Mouse (Mus musculus): ENCODE data around the gene Mogat2. TPM values are rescaled to one million over a fixed set of nuclear protein-coding genes. Genes with fewer than 3 reads are reported as not detected.
A peak's percentile ranks its signal among the peaks of the same experiment; 100 is the strongest.

The Mogat2 gene
- total RNA-seq, 2 experiments from 2014 or later, result not detected

- no peak for DNase-seq
Measured at GRCm38 (mm10) chr7:99193926-99194325, 44.5 kb downstream of the Mogat2 start.

DNA sequence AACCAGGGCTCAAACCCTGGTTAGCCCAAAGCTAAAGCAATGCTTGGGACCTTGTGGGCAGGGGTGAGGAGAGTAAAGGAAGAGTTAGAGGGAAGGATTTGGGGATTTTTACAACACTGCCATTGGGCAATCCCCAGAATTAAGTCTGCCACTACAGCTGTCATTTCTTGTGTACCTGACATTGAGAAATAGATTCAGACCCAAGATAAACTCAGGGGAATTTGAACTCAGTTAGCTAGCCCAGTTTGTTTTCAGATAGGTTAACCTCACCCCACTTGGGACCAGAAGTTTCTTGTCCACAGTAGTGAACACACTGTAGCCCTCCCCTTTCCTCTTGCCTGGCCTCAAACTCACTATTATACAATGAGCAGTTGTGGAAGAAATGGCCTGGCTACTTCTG, 47.0 kb downstream of the Mogat2 start:
- no peak for DNase-seq

GRCm38 (mm10) chr7:99189885-99190284, 48.5 kb downstream of the Mogat2 start:
- no peak for DNase-seq

DNA sequence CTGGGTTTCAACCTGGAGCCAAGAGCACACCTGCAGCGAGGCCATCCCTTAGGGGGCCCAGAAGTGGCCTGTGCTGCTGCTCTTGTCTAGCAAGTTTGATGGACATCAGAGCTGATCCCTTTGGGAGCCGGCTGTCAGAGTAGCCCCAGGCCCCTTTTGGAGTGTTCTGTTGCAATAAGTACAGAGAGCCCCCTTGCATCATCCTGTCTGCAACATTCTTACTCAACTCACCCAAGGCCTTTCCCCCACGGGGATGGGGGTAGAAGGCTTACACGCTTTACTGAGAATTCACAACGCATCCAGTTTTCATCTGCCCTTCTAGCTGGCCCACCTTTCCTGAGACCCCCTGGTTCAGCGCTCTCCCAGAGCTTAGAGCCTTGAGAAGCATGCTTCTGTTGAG, 49.8 kb downstream of the Mogat2 start:
- no peak for DNase-seq

DNA sequence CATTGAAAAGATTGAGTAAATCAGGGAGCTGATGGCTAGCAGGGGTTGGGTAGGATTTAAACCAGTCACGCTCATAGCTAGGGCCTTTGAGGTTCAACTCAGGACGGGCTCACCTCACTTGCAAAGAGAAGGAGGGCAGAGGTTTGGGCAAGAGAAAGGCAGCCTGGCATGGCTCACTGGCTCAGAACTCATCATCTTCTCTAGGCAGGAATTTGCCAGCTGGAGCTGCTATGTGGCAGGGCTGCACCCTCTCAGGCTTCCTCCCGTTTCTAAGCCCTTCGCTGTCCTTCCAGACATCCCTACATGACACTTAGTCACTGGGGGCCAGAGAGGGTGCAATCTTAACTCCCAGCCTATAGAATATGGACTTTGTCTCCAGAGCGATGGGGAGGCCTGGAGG, 51.0 kb downstream of the Mogat2 start:
- peak; percentile 22 to 58 for DNase-seq

GRCm38 (mm10) chr7:99185405-99185804, 53.0 kb downstream of the Mogat2 start:
- peak in 1 of 2 experiments; percentile 2 for DNase-seq

- DNase-seq, result peak; percentile 26 to 33
Measured at GRCm38 (mm10) chr7:99183751-99184150, 54.7 kb downstream of the Mogat2 start.

- peak; percentile 92 to 95 for DNase-seq
Measured at GRCm38 (mm10) chr7:99182432-99183172, 55.8 kb downstream of the Mogat2 start, which contains the start of gene Dgat2. Gene Dgat2, minus strand, starts transcription at chr7:99182719.

DNA sequence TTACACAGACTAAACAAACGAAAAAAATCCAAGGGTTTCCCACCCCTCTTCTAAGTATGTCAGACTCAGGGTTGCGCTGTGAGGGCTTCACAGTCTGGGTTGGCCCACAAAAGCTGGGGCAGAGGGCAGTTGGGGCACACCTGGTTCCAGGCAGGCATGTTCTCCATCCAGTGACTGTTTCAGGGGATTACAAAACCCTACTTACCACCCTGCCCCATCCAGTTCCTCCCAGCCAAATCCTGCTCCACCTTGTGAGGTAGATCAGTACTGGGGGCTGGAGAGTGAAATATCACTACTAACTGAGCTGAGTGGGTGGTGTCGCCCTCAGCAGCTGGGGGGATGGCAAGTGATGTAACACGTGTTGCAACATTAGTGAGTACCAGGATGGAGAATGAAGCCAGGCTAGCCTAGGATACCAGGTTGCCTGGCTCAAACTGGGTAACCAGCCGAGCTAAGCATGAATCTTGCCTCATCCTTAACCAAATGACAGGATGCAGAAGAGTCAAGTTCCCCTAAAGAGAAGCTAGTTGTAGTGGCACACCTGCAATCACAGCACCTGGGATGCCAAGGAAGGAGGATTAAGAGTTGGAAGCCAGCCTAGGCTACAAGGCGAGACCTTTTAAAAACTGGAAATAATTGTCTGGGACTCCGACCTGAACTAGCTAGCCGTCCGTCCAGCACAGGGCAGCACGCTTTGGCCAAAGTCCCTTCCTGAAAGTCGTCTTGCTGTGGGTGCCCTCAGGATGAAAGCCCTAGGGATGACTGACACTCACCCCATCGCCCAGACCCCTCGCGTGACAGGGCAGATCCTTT, 56.6 kb downstream of the Mogat2 start:
- peak in 1 of 2 experiments; percentile 37 for DNase-seq

GRCm38 (mm10) chr7:99180162-99180561, 58.3 kb downstream of the Mogat2 start:
- DNase-seq, result peak in 1 of 2 experiments; percentile 12

DNA sequence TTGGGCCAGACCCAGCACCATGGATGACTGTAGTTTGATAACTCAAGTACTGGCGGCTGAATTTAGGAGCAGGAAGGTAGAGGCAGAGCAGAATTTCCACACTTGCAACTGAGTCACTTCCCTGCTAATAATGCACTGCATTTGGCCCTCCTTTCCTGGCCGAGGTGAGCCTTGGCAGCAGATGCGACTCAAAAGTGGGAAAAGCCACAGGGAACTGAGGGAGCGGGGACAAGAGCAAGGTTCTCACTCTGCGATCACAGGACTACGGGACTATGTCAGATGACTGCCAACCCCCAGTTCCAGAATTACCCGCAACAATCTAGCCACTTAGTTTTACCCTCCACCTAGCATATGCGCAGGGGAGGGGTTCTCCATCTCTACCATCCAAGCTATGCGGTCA, 59.1 kb downstream of the Mogat2 start:
- peak; percentile 30 to 32 for DNase-seq

DNA sequence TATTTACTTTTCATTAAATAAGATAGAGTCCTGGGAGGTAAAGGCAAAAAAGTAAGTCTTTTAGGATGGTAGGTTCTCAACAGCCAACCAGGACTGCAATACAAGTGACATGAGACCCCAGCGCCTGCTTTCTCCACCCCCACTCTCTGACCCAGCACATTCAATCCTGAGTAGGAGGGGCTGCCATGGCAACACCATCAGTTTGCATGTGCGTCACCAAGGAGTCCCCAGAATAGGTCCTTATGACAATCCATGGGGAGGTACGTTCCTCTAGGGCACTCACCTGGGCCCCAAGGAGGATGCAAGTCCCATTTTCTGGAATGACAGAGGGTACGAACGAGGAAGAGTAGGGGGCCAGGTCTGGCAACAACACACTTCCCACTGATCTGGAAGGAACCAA, 61.0 kb downstream of the Mogat2 start:
- DNase-seq, result peak in 1 of 2 experiments; percentile 4

- no peak for DNase-seq
Measured at GRCm38 (mm10) chr7:99175666-99176065, 62.8 kb downstream of the Mogat2 start.

- DNase-seq, result peak in 1 of 2 experiments; percentile 2
Measured at GRCm38 (mm10) chr7:99175118-99175517, 63.3 kb downstream of the Mogat2 start.

- DNase-seq, result peak in 1 of 2 experiments; percentile 10
Measured at GRCm38 (mm10) chr7:99174006-99174405, 64.4 kb downstream of the Mogat2 start.

DNA sequence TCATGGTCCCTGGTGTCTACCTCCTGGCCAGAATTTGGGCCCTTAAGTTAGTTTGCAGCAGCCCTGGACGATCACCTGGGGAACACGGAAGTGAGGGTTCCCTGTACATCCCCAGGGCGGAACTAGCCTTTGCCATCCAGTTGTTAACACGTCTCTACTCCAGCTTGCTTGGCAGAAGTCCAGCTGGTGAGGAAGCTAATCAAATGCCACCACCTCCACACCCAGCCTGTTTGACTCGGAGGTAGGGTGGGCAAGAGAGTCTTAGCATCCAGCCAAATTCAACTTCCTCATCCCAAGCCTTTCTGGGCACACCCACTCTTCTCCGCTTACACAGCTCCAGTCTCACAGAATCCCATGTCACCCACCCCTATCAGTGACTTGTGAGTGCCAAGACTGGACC, 65.5 kb downstream of the Mogat2 start:
- DNase-seq, result peak; percentile 42 to 61

DNA sequence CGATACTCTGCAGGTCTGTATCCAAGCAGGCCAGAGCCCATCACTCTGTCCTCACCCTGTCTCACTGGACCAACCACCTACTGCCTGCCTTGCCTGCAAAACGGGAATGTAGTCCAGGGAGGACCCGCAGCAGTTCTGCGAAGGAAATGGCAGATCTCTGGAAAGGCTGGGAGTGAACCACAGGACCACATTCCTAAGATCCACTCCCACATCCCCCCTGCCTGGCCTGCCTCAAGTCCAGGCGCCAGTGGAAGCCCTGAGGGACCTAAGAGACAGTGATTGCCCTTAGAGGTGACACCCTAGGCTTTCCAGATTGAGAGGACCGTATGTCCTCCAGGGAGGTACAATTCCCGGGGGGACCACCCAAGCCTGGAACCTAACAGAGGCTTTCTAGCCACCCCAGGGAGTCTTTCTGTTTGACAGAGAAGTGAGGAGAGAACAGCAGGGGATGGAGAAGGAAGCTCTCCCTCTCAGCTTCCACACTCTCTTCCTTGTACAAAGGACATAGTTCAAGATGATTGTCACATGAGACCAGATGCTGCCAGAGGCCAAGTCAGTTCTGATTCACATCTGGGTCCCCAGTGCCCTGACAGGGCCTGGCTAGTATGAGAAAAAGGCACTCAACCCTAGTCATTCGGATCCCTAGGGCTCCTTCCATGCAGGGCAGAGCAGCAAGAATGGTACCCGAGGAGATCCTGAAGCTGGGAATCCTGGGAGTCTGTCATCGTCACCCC, 66.5 kb downstream of the Mogat2 start:
- peak in 1 of 2 experiments; percentile 8 for DNase-seq

DNA sequence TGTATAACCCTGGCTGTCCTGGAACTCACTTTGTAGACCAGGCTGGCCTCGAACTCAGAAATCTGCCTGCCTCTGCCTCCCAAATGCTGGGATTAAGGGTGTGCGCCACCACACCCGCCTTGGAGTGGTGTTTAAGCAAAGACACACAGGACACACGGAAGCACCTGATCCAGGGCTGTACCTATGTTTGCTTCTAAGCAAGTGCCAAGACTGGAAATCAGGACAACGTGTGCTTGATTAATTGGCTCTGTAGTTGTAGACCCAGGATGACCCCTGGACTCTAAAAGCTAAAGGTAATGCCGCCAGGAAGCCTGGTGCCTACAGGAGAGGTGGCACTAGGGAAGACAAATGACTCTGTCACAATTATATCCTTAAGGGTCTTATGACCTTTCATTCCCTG, 67.9 kb downstream of the Mogat2 start:
- DNase-seq, result no peak

- no peak for DNase-seq
Measured at GRCm38 (mm10) chr7:99169717-99170403, 68.6 kb downstream of the Mogat2 start.

All from heart, adult 18-20 months (tissue).